Mouse (Mus musculus) midbrain, postnatal 0 days (tissue): ENCODE measurements at regions not wholly inside any gene's neighbourhood (a gene's known extent, or its start where the extent isn't known, plus 50 kb on each side); places are given as distances from the start of the nearest gene placed in this dataset.

Source experiments
- ATAC-seq: fragments of 200-750 bp; cut with Nextera tagmentation; 2 replicates; pipeline ENCODE4 v1.8.0; 2017; ENCODE audit warnings: moderate number of reproducible peaks, mild to moderate bottlenecking, moderate TSS enrichment, moderate library complexity; ENCODE audit not compliant: low FRiP score
- DNase-seq: peaks from one replicate; pipeline ENCODE4 v3.0.0-alpha.2; 2015; ENCODE audit warnings: low spot score
- H3K27ac ChIP-seq: fragments of 300-500 bp; sonication (generic); 2 replicates; pipeline ENCODE4 v1.5.1; 2014; ENCODE audit warnings: low read depth, mild to moderate bottlenecking, low read length, mixed read lengths
- H3K27me3 ChIP-seq: fragments of 300-500 bp; sonication (generic); 2 replicates; pipeline ENCODE4 v1.6.1; 2014; ENCODE audit warnings: low read length, control low read depth, mixed read lengths; ENCODE audit not compliant: insufficient read depth
- H3K36me3 ChIP-seq: fragments of 300-500 bp; sonication (generic); 2 replicates; pipeline ENCODE4 v1.6.1; 2014; ENCODE audit warnings: low read length, control low read depth, mixed read lengths; ENCODE audit not compliant: insufficient read depth
- H3K4me1 ChIP-seq: fragments of 300-500 bp; sonication (generic); 2 replicates; pipeline ENCODE4 v1.6.1; 2014; ENCODE audit warnings: mild to moderate bottlenecking, control low read depth, antibody characterized with exemption, low read length, mixed read lengths; ENCODE audit not compliant: insufficient read depth
- H3K4me2 ChIP-seq: fragments of 300-500 bp; sonication (generic); 2 replicates; pipeline ENCODE4 v1.6.1; 2014; ENCODE audit warnings: low read depth, mild to moderate bottlenecking, low read length, mixed read lengths; ENCODE audit not compliant: poor library complexity, severe bottlenecking
- H3K4me3 ChIP-seq: fragments of 300-500 bp; sonication (generic); 2 replicates; pipeline ENCODE4 v1.5.1; 2014; ENCODE audit warnings: low read depth, mild to moderate bottlenecking, low read length, moderate library complexity
- H3K9ac ChIP-seq: fragments of 300-500 bp; sonication (generic); replicated peaks from 2 replicates; pipeline ENCODE4 v1.6.1; 2014; ENCODE audit warnings: mild to moderate bottlenecking, low read length, moderate library complexity, mixed read lengths; ENCODE audit not compliant: poor library complexity, severe bottlenecking
- H3K9me3 ChIP-seq: fragments of 300-500 bp; sonication (generic); 2 replicates; pipeline ENCODE4 v1.6.1; 2016; ENCODE audit warnings: low read length, control low read depth
- CTCF ChIP-seq: IDR thresholded peaks from 2 replicates; pipeline ENCODE4 v1.5.1; 2016; ENCODE audit warnings: antibody characterized with exemption, mild to moderate bottlenecking
- WGBS: fragments of 180-500 bp; shearing (Covaris S2); extraction: QIAGEN DNeasy Blood & Tissue Kit; methylation state at CpG from one replicate; pipeline ENCODE4 v1.1.7; 2014; 5-methylcytosine and 5-hydroxymethylcytosine counted together

DNA sequence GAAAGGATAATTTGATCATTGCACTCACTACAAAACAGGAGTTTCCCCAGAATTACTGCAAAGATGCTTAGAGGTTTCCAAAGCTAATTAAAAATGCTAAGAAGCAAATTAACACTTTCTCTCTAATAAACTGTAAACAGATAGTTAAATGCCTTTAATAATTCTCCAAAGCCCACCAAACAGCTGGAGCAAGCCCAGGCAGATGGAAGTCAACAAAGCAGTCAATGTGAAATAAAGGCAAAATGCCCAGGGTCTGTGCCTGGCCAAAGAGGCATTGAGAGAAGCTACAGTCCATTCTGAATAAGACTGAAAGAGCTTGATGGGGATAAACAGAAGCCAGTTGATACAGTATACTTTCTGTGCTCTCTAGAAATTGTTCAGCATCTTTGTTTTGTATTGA is 215.6 kb upstream of the Lrfn5 start:
- TF ChIP-seq CTCF, result no peak
- DNase-seq, result peak; percentile 71
- Histone ChIP-seq H3K27me3 (no peaks in the 10 kb centered on the region), H3K4me3 (no peak overlapping the region), H3K9me3 (no peaks in the 10 kb centered on the region), H3K27ac (no peak overlapping the region), H3K4me2 (no peak overlapping the region), H3K4me1 (no peaks in the 10 kb centered on the region), H3K36me3 (no peaks in the 10 kb centered on the region), H3K9ac (no peak overlapping the region)
- no peak for ATAC-seq

DNA sequence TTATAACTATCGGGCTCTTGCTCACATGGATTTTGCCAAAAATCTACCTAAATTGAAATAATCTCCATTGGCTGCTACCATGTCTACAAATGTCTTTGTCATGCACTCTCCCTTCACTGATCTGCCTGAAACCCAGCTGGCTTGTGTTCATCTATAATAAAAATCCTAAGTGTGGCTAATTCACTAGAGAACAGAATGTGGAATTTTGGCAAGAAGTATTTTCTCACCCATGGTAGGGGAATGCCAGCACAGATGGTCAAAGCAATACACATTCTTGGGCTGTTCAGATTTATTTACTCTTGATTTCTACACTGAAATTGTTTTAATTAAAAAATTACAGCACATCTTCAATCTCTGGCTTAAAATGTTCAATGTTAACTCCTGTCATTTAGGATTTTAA is 200.8 kb upstream of the Lrfn5 start:
- no peak for TF ChIP-seq CTCF
- Histone ChIP-seq H3K4me3 (no peak overlapping the region), H3K4me1 (no peaks in the 10 kb centered on the region), H3K9ac (no peak overlapping the region), H3K4me2 (no peak overlapping the region), H3K27ac (no peak overlapping the region), H3K36me3 (no peaks in the 10 kb centered on the region), H3K27me3 (no peaks in the 10 kb centered on the region), H3K9me3 (no peaks in the 10 kb centered on the region)
- DNase-seq (peak; percentile 59), ATAC-seq (no peak)
- WGBS, result 78% methylated on average over 1 of the region's 1 CpGs

DNA sequence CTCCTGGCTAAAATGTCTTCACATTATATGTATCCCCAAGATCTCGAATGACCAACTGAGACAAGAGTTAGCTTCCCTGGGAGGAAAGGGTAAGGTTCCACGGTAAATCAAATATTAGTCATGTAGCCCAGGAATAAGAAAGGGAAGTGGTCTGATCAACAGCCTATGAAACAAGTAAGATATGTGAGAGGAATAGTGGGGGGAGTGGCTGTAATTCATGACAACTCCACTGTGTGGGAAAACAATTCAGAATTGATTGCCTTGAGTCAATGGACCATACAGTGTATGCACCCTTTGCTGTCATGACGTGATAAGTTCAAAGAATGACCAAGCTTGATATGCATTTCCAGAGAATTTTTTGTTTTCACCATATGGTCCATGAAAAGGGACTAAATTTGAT is 190.8 kb upstream of the Lrfn5 start:
- no peak overlapping the region for H3K4me3 ChIP-seq
- no peak for ATAC-seq
- H3K9me3 ChIP-seq, result no peaks in the 10 kb centered on the region
- no peak for DNase-seq
- WGBS, result 75% methylated on average over 3 of the region's 3 CpGs
- no peak overlapping the region for H3K9ac ChIP-seq
- no peak for TF ChIP-seq CTCF
- H3K27ac ChIP-seq, result no peak overlapping the region
- H3K4me2 ChIP-seq, result no peak overlapping the region
- no peaks in the 10 kb centered on the region for H3K27me3 ChIP-seq
- no peaks in the 10 kb centered on the region for H3K36me3 ChIP-seq
- H3K4me1 ChIP-seq, result no peaks in the 10 kb centered on the region
